In genomic region chrX:152818996-152819395, GRCm38 (mm10) we compare ENCODE assay signal across 11 mouse cellular contexts. TPM values are rescaled to one million over a fixed set of nuclear protein-coding genes. Genes with fewer than 3 reads are reported as not detected.
A peak's percentile ranks its signal among the peaks of the same experiment; 100 is the strongest.
DNase-seq lines count a peak whose midpoint lies in the region; ATAC-seq and TF ChIP-seq lines count a peak whose summit lies in the region.
"Had no signal": no experiment of that assay in that cellular context is flagged by ENCODE, and none has a peak within 500 bp of the region (broad histone marks: within the 10 kb centered on the region; RNA-seq: fewer than 3 reads in every experiment).

No protein-coding gene starts in this region.

- no peaks in the 10 kb centered on the region for H3K27me3 ChIP-seq in hindbrain, postnatal 0 days (ENCODE audit: insufficient read depth, low read length)
- no peaks in the 10 kb centered on the region for H3K27me3 ChIP-seq in hindbrain, embryonic 16.5 days (replicated peaks; ENCODE audit: control insufficient read depth, insufficient read depth, low read length)
- no peaks in the 10 kb centered on the region for H3K27me3 ChIP-seq in midbrain, postnatal 0 days (ENCODE audit: insufficient read depth, low read length)
- peaks cover 64% of the 10 kb centered on the region for H3K27me3 ChIP-seq in midbrain, embryonic 10.5 days (ENCODE audit: low read depth, poor library complexity, severe bottlenecking)
- no peaks in the 10 kb centered on the region; the same call in 1 of the 2 replicates for H3K27me3 ChIP-seq in neural tube, embryonic 15.5 days (replicated peaks)
- H3K27me3 ChIP-seq: heart, embryonic 13.5 days had no signal

- no peaks in the 10 kb centered on the region for H3K9me3 ChIP-seq in hindbrain, postnatal 0 days (ENCODE audit: low read length)
- no peaks in the 10 kb centered on the region for H3K9me3 ChIP-seq in hindbrain, embryonic 16.5 days (ENCODE audit: control insufficient read depth, low read length)
- no peaks in the 10 kb centered on the region for H3K9me3 ChIP-seq in midbrain, postnatal 0 days (ENCODE audit: low read length)
- no peaks in the 10 kb centered on the region for H3K9me3 ChIP-seq in midbrain, embryonic 10.5 days (replicated peaks)
- no peaks in the 10 kb centered on the region for H3K9me3 ChIP-seq in neural tube, embryonic 15.5 days (replicated peaks)
- H3K9me3 ChIP-seq: heart, embryonic 13.5 days had no signal

- no peak overlapping the region for H3K4me2 ChIP-seq in hindbrain, postnatal 0 days (ENCODE audit: low read depth, low read length)
- H3K4me2 ChIP-seq in hindbrain, embryonic 16.5 days (ENCODE audit: low read length) = no peak overlapping the region
- no peak overlapping the region for H3K4me2 ChIP-seq in midbrain, postnatal 0 days (ENCODE audit: low read depth, low read length, poor library complexity, severe bottlenecking)
- H3K4me2 ChIP-seq in neural tube, embryonic 15.5 days = no peak overlapping the region
- H3K4me2 ChIP-seq: heart, embryonic 13.5 days had no signal

- no peak for ATAC-seq in hindbrain, postnatal 0 days
- ATAC-seq in hindbrain, embryonic 16.5 days = no peak
- no peak for ATAC-seq in midbrain, postnatal 0 days (ENCODE audit: low FRiP score)
- ATAC-seq in neural tube, embryonic 15.5 days (ENCODE audit: low FRiP score) = no peak

- H3K36me3 ChIP-seq in hindbrain, postnatal 0 days (ENCODE audit: insufficient read depth, low read length) = no peaks in the 10 kb centered on the region
- no peaks in the 10 kb centered on the region for H3K36me3 ChIP-seq in hindbrain, embryonic 16.5 days (ENCODE audit: control insufficient read depth, insufficient read depth, low read length)
- no peaks in the 10 kb centered on the region for H3K36me3 ChIP-seq in midbrain, postnatal 0 days (ENCODE audit: insufficient read depth, low read length)
- H3K36me3 ChIP-seq in midbrain, embryonic 10.5 days = no peaks in the 10 kb centered on the region
- no peaks in the 10 kb centered on the region for H3K36me3 ChIP-seq in neural tube, embryonic 15.5 days
- H3K36me3 ChIP-seq: heart, embryonic 13.5 days had no signal

- no peak overlapping the region for H3K9ac ChIP-seq in hindbrain, postnatal 0 days (replicated peaks; ENCODE audit: low read length)
- no peak overlapping the region for H3K9ac ChIP-seq in hindbrain, embryonic 16.5 days (ENCODE audit: low read depth, low read length)
- H3K9ac ChIP-seq in midbrain, postnatal 0 days (replicated peaks; ENCODE audit: low read length, poor library complexity, severe bottlenecking) = no peak overlapping the region
- no peak overlapping the region for H3K9ac ChIP-seq in neural tube, embryonic 15.5 days (replicated peaks)
- H3K9ac ChIP-seq: heart, embryonic 13.5 days had no signal

- no peaks in the 10 kb centered on the region for H3K4me1 ChIP-seq in hindbrain, postnatal 0 days (ENCODE audit: insufficient read depth, low read length)
- H3K4me1 ChIP-seq in hindbrain, embryonic 16.5 days (ENCODE audit: control insufficient read depth, insufficient read depth, low read depth, low read length) = no peaks in the 10 kb centered on the region
- no peaks in the 10 kb centered on the region for H3K4me1 ChIP-seq in midbrain, postnatal 0 days (ENCODE audit: insufficient read depth, low read length)
- no peaks in the 10 kb centered on the region for H3K4me1 ChIP-seq in midbrain, embryonic 10.5 days
- no peaks in the 10 kb centered on the region for H3K4me1 ChIP-seq in neural tube, embryonic 15.5 days
- H3K4me1 ChIP-seq: heart, embryonic 13.5 days had no signal

- peak; percentile 4 to 62 for DNase-seq in adrenal gland, adult (ENCODE audit: inconsistent age in 2 of 2, low spot score in 1 of 2)
- no peak for DNase-seq in adrenal gland, adult 8-10 months
- peak; percentile 8 for DNase-seq in hindbrain, postnatal 0 days (ENCODE audit: low spot score)
- DNase-seq in midbrain, postnatal 0 days (ENCODE audit: low spot score) = peak; percentile 14
- DNase-seq in midbrain, embryonic 10.5 days (ENCODE audit: low spot score) = no peak
- DNase-seq in spleen, adult 18-20 months = no peak
- DNase-seq: thymus, postnatal 36 days had no signal

- peak; percentile 61 for TF ChIP-seq CTCF in hindbrain, postnatal 0 days (IDR thresholded peaks at IDR 0.05; ENCODE audit: low read depth)
- peak; percentile 60 for TF ChIP-seq CTCF in midbrain, postnatal 0 days (IDR thresholded peaks at IDR 0.05)

- H3K27ac ChIP-seq in hindbrain, postnatal 0 days = no peak overlapping the region
- no peak overlapping the region for H3K27ac ChIP-seq in hindbrain, embryonic 16.5 days (ENCODE audit: low read depth, low read length)
- no peak overlapping the region for H3K27ac ChIP-seq in midbrain, postnatal 0 days (ENCODE audit: low read depth, low read length)
- H3K27ac ChIP-seq in midbrain, embryonic 10.5 days (replicated peaks) = no peak overlapping the region
- H3K27ac ChIP-seq in neural tube, embryonic 15.5 days (replicated peaks) = no peak overlapping the region
- H3K27ac ChIP-seq: heart, embryonic 13.5 days had no signal

- no peak overlapping the region for H3K4me3 ChIP-seq in hindbrain, postnatal 0 days (ENCODE audit: low read length)
- no peak overlapping the region for H3K4me3 ChIP-seq in hindbrain, embryonic 16.5 days (ENCODE audit: low read length)
- no peak overlapping the region for H3K4me3 ChIP-seq in midbrain, postnatal 0 days (ENCODE audit: low read depth, low read length)
- H3K4me3 ChIP-seq in midbrain, embryonic 10.5 days = no peak overlapping the region
- H3K4me3 ChIP-seq in neural tube, embryonic 15.5 days (replicated peaks) = no peak overlapping the region
- H3K4me3 ChIP-seq: heart, embryonic 13.5 days had no signal

RNA-seq across cellular contexts. Expression of gene Gpr143, which starts 37.3 kb away (rescaled TPM):
- total RNA-seq in adrenal gland, adult 8-10 months (2022) = under 1 TPM in 3 of 4 experiments, not detected in 1; 0.20 to 0.40 (median 0.38) TPM
- 1.6 TPM in 1 of 2 replicates, not detected in the other for total RNA-seq in hindbrain, postnatal 0 days (2014; rRNA removed)
- polyA plus RNA-seq in hindbrain, postnatal 0 days (2015; fragmentation: Nextera tagmentation; extraction: Ambion mirVana) = 0.25 and 0.37 TPM in 2 replicates
- 0.26 and 0.34 TPM in 2 replicates for polyA plus RNA-seq in hindbrain, embryonic 16.5 days (2015; fragmentation: Nextera tagmentation; extraction: Ambion mirVana)
- 0.38 TPM in 1 of 2 replicates, not detected in the other for total RNA-seq in midbrain, postnatal 0 days (2014; rRNA removed)
- polyA plus RNA-seq in midbrain, postnatal 0 days (2015; fragmentation: Nextera tagmentation; extraction: Ambion mirVana) = 0.16 and 0.17 TPM in 2 replicates
- polyA plus RNA-seq in midbrain, embryonic 10.5 days (2016; fragmentation: Nextera tagmentation; extraction: Ambion mirVana) = 0.07 and 0.25 TPM in 2 replicates
- 0.41 and 0.44 TPM in 2 replicates for polyA plus RNA-seq in neural tube, embryonic 15.5 days (2015; fragmentation: Nextera tagmentation; extraction: Ambion mirVana)
- total RNA-seq: megakaryocyte-erythroid progenitor cell, adult 5-6 weeks had no signal

RNA-seq across cellular contexts. Expression of gene Shroom2, which starts 49.7 kb away (rescaled TPM):
- 10 to 100 TPM in 2 of 4 experiments, 1 to 10 TPM in 2; 9.3 to 13.4 (median 10.3) TPM for total RNA-seq in adrenal gland, adult 8-10 months (2022)
- total RNA-seq in hindbrain, postnatal 0 days (2014; rRNA removed) = 294 and 337 TPM in 2 replicates
- 114 and 120 TPM in 2 replicates for polyA plus RNA-seq in hindbrain, postnatal 0 days (2015; fragmentation: Nextera tagmentation; extraction: Ambion mirVana)
- polyA plus RNA-seq in hindbrain, embryonic 16.5 days (2015; fragmentation: Nextera tagmentation; extraction: Ambion mirVana) = 155 and 158 TPM in 2 replicates
- total RNA-seq in midbrain, postnatal 0 days (2014; rRNA removed) = 336 and 376 TPM in 2 replicates
- polyA plus RNA-seq in midbrain, postnatal 0 days (2015; fragmentation: Nextera tagmentation; extraction: Ambion mirVana) = 143 and 148 TPM in 2 replicates
- polyA plus RNA-seq in midbrain, embryonic 10.5 days (2016; fragmentation: Nextera tagmentation; extraction: Ambion mirVana) = 4.5 and 4.8 TPM in 2 replicates
- polyA plus RNA-seq in neural tube, embryonic 15.5 days (2015; fragmentation: Nextera tagmentation; extraction: Ambion mirVana) = 139 and 160 TPM in 2 replicates
- total RNA-seq: megakaryocyte-erythroid progenitor cell, adult 5-6 weeks had no signal

Comparison
In these comparisons a context has a peak if more than half of its experiments do, and no peak if none do; other contexts are left out.
1. DNase-seq: peak in adrenal gland, adult (2 of 2), hindbrain, postnatal 0 days (single experiment) and midbrain, postnatal 0 days (single experiment); none in adrenal gland, adult 8-10 months (single experiment), midbrain, embryonic 10.5 days (single experiment) and spleen, adult 18-20 months (0 of 2).
2. RNA of gene Shroom2, which starts 49.7 kb away (polyA plus RNA-seq): 139 to 160 TPM in neural tube, embryonic 15.5 days, 155 to 158 TPM in hindbrain, embryonic 16.5 days, 143 to 148 TPM in midbrain, postnatal 0 days and 114 to 120 TPM in hindbrain, postnatal 0 days; 4.5 to 4.8 TPM in midbrain, embryonic 10.5 days; every median in the first group is over 10 times any median in the second.